Mouse (Mus musculus) CH12.LX (cell line): Measurements from ENCODE around the gene Rhag. TPM values are rescaled to one million over a fixed set of nuclear protein-coding genes. Genes with fewer than 3 reads are reported as not detected.

Source experiments
- DNase-seq: peaks from one replicate; pipeline ENCODE4 v3.0.0-alpha.2; 2013; ENCODE audit errors: extremely low read depth
- H3K27ac ChIP-seq: 2 replicates; pipeline ENCODE4 v1.5.1; 2012; ENCODE audit warnings: low read depth, mild to moderate bottlenecking, control low read depth, moderate library complexity; ENCODE audit not compliant: insufficient read depth
- H3K27me3 ChIP-seq: replicated peaks from 2 replicates; pipeline ENCODE3; 2012; ENCODE audit warnings: inconsistent platforms
- H3K36me3 ChIP-seq, 2 experiments: replicated peaks in 1 of 2; 2 replicates each; pipeline versions ENCODE3 to v1.6.1; 2012; ENCODE audit warnings: inconsistent platforms in 1 of 2, low read length in 1 of 2, mild to moderate bottlenecking in 1 of 2, mixed read lengths in 1 of 2, moderate library complexity in 1 of 2; ENCODE audit not compliant: control insufficient read depth in 1 of 2, insufficient read depth in 1 of 2
- H3K4me1 ChIP-seq, 2 experiments: 2 replicates each; pipeline ENCODE4 v1.6.1; 2012; ENCODE audit warnings: inconsistent platforms in 1 of 2, moderate library complexity in 1 of 2; ENCODE audit not compliant: insufficient read depth in 2 of 2, control insufficient read depth in 1 of 2
- H3K4me2 ChIP-seq: 2 replicates; pipeline ENCODE4 v1.6.1; 2012; ENCODE audit warnings: low read depth, mild to moderate bottlenecking, control low read depth; ENCODE audit not compliant: poor library complexity, insufficient read depth, severe bottlenecking
- H3K4me3 ChIP-seq, 3 experiments: fragments of 150-350 bp in 1 of 3; sonication (generic) in 1 of 3; replicated peaks in 1 of 3; 2 replicates each; pipeline versions ENCODE3 to v1.5.1; 2011 to 2012; ENCODE audit warnings: low read depth in 2 of 3, low read length in 2 of 3, mild to moderate bottlenecking in 2 of 3, moderate library complexity in 2 of 3, control low read depth in 1 of 3, improper control_type of control experiment in 1 of 3, inconsistent platforms in 1 of 3, mixed read lengths in 1 of 3; ENCODE audit not compliant: poor library complexity in 1 of 3
- H3K79me2 ChIP-seq: replicated peaks from 2 replicates; pipeline ENCODE4 v1.6.1; 2012; ENCODE audit warnings: mild to moderate bottlenecking, moderate library complexity; ENCODE audit not compliant: control insufficient read depth, poor library complexity, insufficient read depth, severe bottlenecking; ENCODE audit errors: extremely low read depth
- H3K9ac ChIP-seq: 2 replicates; pipeline ENCODE4 v1.6.1; 2012; ENCODE audit warnings: low read depth, mild to moderate bottlenecking, control low read depth, moderate library complexity; ENCODE audit not compliant: insufficient read depth
- H3K9me3 ChIP-seq: replicated peaks from 2 replicates; pipeline ENCODE3; 2012; ENCODE audit warnings: low read length, inconsistent platforms, mixed read lengths
- CHD1 ChIP-seq: IDR thresholded peaks from 2 replicates; pipeline ENCODE4 v1.6.1; 2012; ENCODE audit warnings: low read depth, low read length, improper control_type of control experiment, inconsistent platforms
- CHD2 ChIP-seq: IDR thresholded peaks from 2 replicates; pipeline ENCODE4 v1.6.1; 2011; ENCODE audit warnings: low read length, improper control_type of control experiment
- E2F4 ChIP-seq: IDR thresholded peaks from 2 replicates; pipeline ENCODE4 v1.6.1; 2011; ENCODE audit warnings: low read depth, low read length, improper control_type of control experiment; ENCODE audit not compliant: insufficient replicate concordance
- EP300 ChIP-seq: IDR thresholded peaks from 2 replicates; pipeline ENCODE4 v1.6.1; 2011; ENCODE audit warnings: low read length, improper control_type of control experiment
- GABPA ChIP-seq: IDR thresholded peaks from 2 replicates; pipeline ENCODE4 v1.6.1; 2012; ENCODE audit warnings: low read depth, low read length, improper control_type of control experiment, inconsistent platforms; ENCODE audit not compliant: insufficient replicate concordance
- JUND ChIP-seq: conservative IDR thresholded peaks from 2 replicates; pipeline ENCODE4 v1.6.1; 2011; ENCODE audit warnings: low read depth, low read length, improper control_type of control experiment
- MAFK ChIP-seq: IDR thresholded peaks from 2 replicates; pipeline ENCODE4 v1.6.1; 2011; ENCODE audit warnings: low read length, improper control_type of control experiment; ENCODE audit not compliant: insufficient replicate concordance
- MAZ ChIP-seq: IDR thresholded peaks from 2 replicates; pipeline ENCODE4 v1.6.1; 2012; ENCODE audit warnings: low read depth, mild to moderate bottlenecking, inconsistent platforms, low read length, improper control_type of control experiment, moderate library complexity
- MXI1 ChIP-seq: IDR thresholded peaks from 2 replicates; pipeline ENCODE4 v1.6.1; 2011; ENCODE audit warnings: mild to moderate bottlenecking, low read depth, low read length, improper control_type of control experiment
- MYC ChIP-seq: IDR thresholded peaks from 2 replicates; pipeline ENCODE4 v1.6.1; 2011; ENCODE audit warnings: low read depth, mild to moderate bottlenecking, improper control_type of control experiment, low read length
- NELFE ChIP-seq: IDR thresholded peaks from 2 replicates; pipeline ENCODE4 v1.6.1; 2011; ENCODE audit warnings: low read depth, low read length, improper control_type of control experiment
- NRF1 ChIP-seq: IDR thresholded peaks from 2 replicates; pipeline ENCODE4 v1.6.1; 2014; ENCODE audit warnings: low read depth, mild to moderate bottlenecking, inconsistent platforms, low read length, improper control_type of control experiment, moderate library complexity
- PAX5 ChIP-seq: IDR thresholded peaks from 2 replicates; pipeline ENCODE4 v1.6.1; 2012; ENCODE audit warnings: low read length, inconsistent platforms, mixed read lengths
- POLR2A ChIP-seq: IDR thresholded peaks from 2 replicates; pipeline ENCODE4 v1.6.1; 2011; ENCODE audit warnings: low read depth, mild to moderate bottlenecking, improper control_type of control experiment, low read length
- POLR2AphosphoS2 ChIP-seq: IDR thresholded peaks from 2 replicates; pipeline ENCODE4 v1.6.1; 2011; ENCODE audit warnings: low read depth, low read length, improper control_type of control experiment
- SMC3 ChIP-seq: IDR thresholded peaks from 2 replicates; pipeline ENCODE4 v1.6.1; 2011; ENCODE audit warnings: low read depth, low read length, improper control_type of control experiment
- TBP ChIP-seq: conservative IDR thresholded peaks from 2 replicates; pipeline ENCODE4 v1.6.1; 2011; ENCODE audit warnings: low read depth, low read length, improper control_type of control experiment
- TCF12 ChIP-seq: IDR thresholded peaks from 2 replicates; pipeline ENCODE4 v1.6.1; 2014; ENCODE audit warnings: low read depth, mild to moderate bottlenecking, inconsistent platforms, low read length, improper control_type of control experiment
- UBTF ChIP-seq: IDR thresholded peaks from 2 replicates; pipeline ENCODE4 v1.6.1; 2012; ENCODE audit warnings: low read depth, mild to moderate bottlenecking, inconsistent platforms, low read length, improper control_type of control experiment, moderate library complexity
- USF2 ChIP-seq: conservative IDR thresholded peaks from 2 replicates; pipeline ENCODE4 v1.6.1; 2011; ENCODE audit warnings: low read depth, low read length, improper control_type of control experiment
- ZC3H11A ChIP-seq: IDR thresholded peaks from 2 replicates; pipeline ENCODE4 v1.6.1; 2012; ENCODE audit warnings: low read depth, mild to moderate bottlenecking, inconsistent platforms, low read length, improper control_type of control experiment
- ZMIZ1 ChIP-seq: IDR thresholded peaks from 2 replicates; pipeline ENCODE4 v1.6.1; 2012; ENCODE audit warnings: low read depth, mild to moderate bottlenecking, inconsistent platforms, low read length, improper control_type of control experiment
- dilution Hi-C: fragments of 300-500 bp; cut with MboI; formaldehyde crosslinking; loops from 2 replicates; pipeline ENCODE4 v1.14.3; 2020; ENCODE audit warnings: low sequenced_read_pairs; ENCODE audit not compliant: extremely low pct_unique_long_range_greater_than_20kb, extremely low pct_ligation_motif_present
- in situ Hi-C: fragments of 300-500 bp; cut with MboI; formaldehyde crosslinking; loops from 3 replicates; pipeline ENCODE4 v1.14.3; 2019; ENCODE audit warnings: low sequenced_read_pairs, low pct_ligation_motif_present, low pct_unique_long_range_greater_than_20kb, mixed read lengths
- polyA plus RNA-seq: library from polyadenylated mRNA; unstranded; fragments of >175 nt; gene quantifications from 2 replicates; pipeline ENCODE4 v1.2.1, GENCODE M21; 2012; ENCODE audit warnings: low read depth; ENCODE audit not compliant: insufficient read length
- total RNA-seq, 2 experiments: library from RNA; depleted of rRNA; stranded (reverse); fragments of 300-350 nt in 1 of 2; fragments of >200 nt in 1 of 2; gene quantifications; 2 replicates each; pipeline ENCODE4 v1.2.3; 2012 to 2014

The Rhag gene
- total RNA-seq (2012; rRNA removed): not detected in 2 replicates
- total RNA-seq (2014; rRNA removed): not detected in 2 replicates
- polyA plus RNA-seq: not detected in 2 replicates

DNA sequence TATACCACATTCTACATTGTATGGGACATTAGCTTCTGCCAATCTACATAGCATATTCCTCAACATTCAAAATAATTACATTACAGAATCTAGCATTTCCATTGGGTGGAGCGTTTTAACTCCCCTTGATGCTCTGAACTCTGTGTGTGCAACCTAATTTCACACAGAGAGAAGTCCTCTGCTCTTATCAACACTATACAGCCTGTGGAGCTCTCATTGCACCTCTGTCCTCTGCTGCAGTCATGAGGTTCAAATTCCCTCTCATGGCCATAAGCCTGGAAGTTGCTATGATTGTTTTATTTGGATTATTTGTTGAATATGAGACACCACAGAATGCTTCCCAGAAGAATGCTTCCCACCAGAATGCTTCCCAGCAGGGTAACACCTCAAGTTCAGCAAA, at the start of gene Rhag:
Rhag (plus strand) TSS at position 193 of the 400 bp plus-strand sequence.
- Histone ChIP-seq H3K27me3 (no peaks in the 10 kb centered on the region), H3K4me1 (no peaks in the 10 kb centered on the region), H3K4me3 (no peak within 1 kb of the TSS), H3K4me2 (no peak within 1 kb of the TSS), H3K27ac (no peak within 1 kb of the TSS), H3K9ac (no peak within 1 kb of the TSS), H3K9me3 (peaks cover 6% of the 10 kb centered on the region), H3K79me2 (no peaks in the 10 kb centered on the region), H3K36me3 (no peaks in the 10 kb centered on the region)
- dilution Hi-C loops: no loop called here
- TF ChIP-seq PAX5: no peak
- in situ Hi-C loops: no loop called here
- DNase-seq: no peak

DNA sequence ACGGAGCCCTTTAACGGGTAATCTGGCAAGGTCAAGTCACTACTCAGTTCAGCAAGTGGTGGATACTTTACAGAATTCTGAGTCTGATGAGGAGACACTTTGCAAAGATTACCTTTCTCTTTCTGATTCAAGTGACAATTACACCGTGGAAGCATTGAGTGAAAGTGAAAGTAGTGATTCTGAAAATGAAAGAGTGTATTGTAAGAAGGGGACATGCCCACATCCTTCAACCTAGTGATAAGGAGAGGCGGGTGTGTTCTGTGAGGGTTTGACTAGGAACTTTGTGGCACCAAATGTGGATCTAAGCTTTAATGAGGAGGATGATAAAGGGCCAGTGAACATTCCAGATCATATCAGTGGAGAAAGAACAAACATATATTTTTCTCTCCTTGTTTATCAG, 47.3 kb upstream of the Rhag start:
- Histone ChIP-seq H3K9ac (no peak overlapping the region), H3K4me3 (no peak overlapping the region), H3K9me3 (peaks cover 4% of the 10 kb centered on the region), H3K27ac (no peak overlapping the region), H3K36me3 (no peaks in the 10 kb centered on the region), H3K27me3 (no peaks in the 10 kb centered on the region), H3K4me1 (no peaks in the 10 kb centered on the region), H3K79me2 (no peaks in the 10 kb centered on the region), H3K4me2 (no peak overlapping the region)
- dilution Hi-C loops: no loop called here
- in situ Hi-C loops: no loop called here
- TF ChIP-seq E2F4 (no peak), MAFK (no peak), CHD2 (no peak), CHD1 (no peak), JUND (no peak), ZMIZ1 (no peak), POLR2A (no peak), NRF1 (no peak), GABPA (no peak), ZC3H11A (no peak)
- DNase-seq: no peak

DNA sequence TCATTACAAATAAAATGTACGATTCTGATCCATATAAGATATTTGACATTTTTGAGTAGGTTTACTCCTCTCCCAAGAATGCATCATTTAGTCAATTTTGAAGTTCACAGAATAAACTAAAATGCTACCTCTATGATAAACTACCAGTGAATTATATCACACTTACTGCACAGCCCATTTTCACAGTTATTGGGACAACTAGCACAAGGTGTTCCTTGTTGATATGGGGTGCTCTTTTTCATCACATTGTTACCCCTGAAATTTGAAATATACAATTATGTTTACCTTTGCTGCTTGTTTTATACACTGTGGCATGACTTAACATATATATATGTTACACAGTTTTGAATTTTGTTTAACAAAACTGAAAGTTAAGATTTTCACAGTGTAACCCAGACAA, 43.8 kb upstream of the Rhag start:
- Histone ChIP-seq H3K79me2 (no peaks in the 10 kb centered on the region), H3K27me3 (no peaks in the 10 kb centered on the region), H3K4me2 (no peak overlapping the region), H3K9me3 (peaks cover 7% of the 10 kb centered on the region), H3K36me3 (no peaks in the 10 kb centered on the region), H3K4me3 (no peak overlapping the region), H3K9ac (no peak overlapping the region), H3K4me1 (no peaks in the 10 kb centered on the region), H3K27ac (no peak overlapping the region)
- TF ChIP-seq MXI1 (no peak), MYC (no peak), EP300 (no peak), SMC3 (no peak), POLR2A (no peak), JUND (no peak), NRF1 (no peak), POLR2AphosphoS2 (no peak), NELFE (no peak), E2F4 (no peak), UBTF (no peak), TBP (no peak), USF2 (no peak), MAZ (no peak), TCF12 (no peak)
- in situ Hi-C loops: no loop called here
- no peak for DNase-seq
- dilution Hi-C loops: no loop called here
